Mouse (Mus musculus) cerebellum, adult 8-10 months (tissue): ENCODE results near the gene OR5BS1P.
"Not testable (repeated sequence)": the region's sequence is repeated elsewhere in the genome, so short reads cannot be mapped to it uniquely, and the experiment has no call there.

ENCODE experiments used
- DNase-seq: peaks from one replicate; pipeline ENCODE4 v3.0.0; 2022

OR5BS1P gene

GRCm38 (mm10) chr15:98507321-98507720, 37.6 kb downstream of the OR5BS1P start:
- DNase-seq = no peak

GRCm38 (mm10) chr15:98509387-98509786, 39.7 kb downstream of the OR5BS1P start:
- DNase-seq = no peak

GRCm38 (mm10) chr15:98510438-98511385, 41.0 kb downstream of the OR5BS1P start:
- peak; percentile 65 for DNase-seq

GRCm38 (mm10) chr15:98511386-98511928, 41.8 kb downstream of the OR5BS1P start:
- no peak for DNase-seq

- no peak for DNase-seq
Observed at GRCm38 (mm10) chr15:98512232-98512631, 42.5 kb downstream of the OR5BS1P start.

GRCm38 (mm10) chr15:98512799-98513321, 43.2 kb downstream of the OR5BS1P start:
- DNase-seq = peak; percentile 48

- not testable (repeated sequence) for DNase-seq
Observed at GRCm38 (mm10) chr15:98513676-98514075, 44.0 kb downstream of the OR5BS1P start.

- no peak for DNase-seq
Observed at GRCm38 (mm10) chr15:98514146-98514545, 44.5 kb downstream of the OR5BS1P start.

GRCm38 (mm10) chr15:98514845-98515244, 45.1 kb downstream of the OR5BS1P start:
- DNase-seq = not testable (repeated sequence)

GRCm38 (mm10) chr15:98517380-98518355, 48.0 kb downstream of the OR5BS1P start:
- DNase-seq = peak; percentile 58

- DNase-seq = no peak
Observed at GRCm38 (mm10) chr15:98521245-98521644, 51.5 kb downstream of the OR5BS1P start.

- no peak for DNase-seq
Observed at GRCm38 (mm10) chr15:98526057-98526456, 56.4 kb downstream of the OR5BS1P start.

GRCm38 (mm10) chr15:98527056-98527771, 57.5 kb downstream of the OR5BS1P start:
- no peak for DNase-seq

- no peak for DNase-seq
Observed at GRCm38 (mm10) chr15:98528066-98528563, 58.4 kb downstream of the OR5BS1P start.
